Mouse (Mus musculus): ENCODE data around the gene Rnase4. TPM values are rescaled to one million over a fixed set of nuclear protein-coding genes. Genes with fewer than 3 reads are reported as not detected.

Rnase4 gene
- polyA plus RNA-seq (2012; rRNA removed) (66.2 and 67.4 TPM in 2 replicates), polyA plus RNA-seq (2014; fragmentation: Nextera tagmentation; extraction: Ambion mirVana) (51.9 and 59.4 TPM in 2 replicates)

DNA sequence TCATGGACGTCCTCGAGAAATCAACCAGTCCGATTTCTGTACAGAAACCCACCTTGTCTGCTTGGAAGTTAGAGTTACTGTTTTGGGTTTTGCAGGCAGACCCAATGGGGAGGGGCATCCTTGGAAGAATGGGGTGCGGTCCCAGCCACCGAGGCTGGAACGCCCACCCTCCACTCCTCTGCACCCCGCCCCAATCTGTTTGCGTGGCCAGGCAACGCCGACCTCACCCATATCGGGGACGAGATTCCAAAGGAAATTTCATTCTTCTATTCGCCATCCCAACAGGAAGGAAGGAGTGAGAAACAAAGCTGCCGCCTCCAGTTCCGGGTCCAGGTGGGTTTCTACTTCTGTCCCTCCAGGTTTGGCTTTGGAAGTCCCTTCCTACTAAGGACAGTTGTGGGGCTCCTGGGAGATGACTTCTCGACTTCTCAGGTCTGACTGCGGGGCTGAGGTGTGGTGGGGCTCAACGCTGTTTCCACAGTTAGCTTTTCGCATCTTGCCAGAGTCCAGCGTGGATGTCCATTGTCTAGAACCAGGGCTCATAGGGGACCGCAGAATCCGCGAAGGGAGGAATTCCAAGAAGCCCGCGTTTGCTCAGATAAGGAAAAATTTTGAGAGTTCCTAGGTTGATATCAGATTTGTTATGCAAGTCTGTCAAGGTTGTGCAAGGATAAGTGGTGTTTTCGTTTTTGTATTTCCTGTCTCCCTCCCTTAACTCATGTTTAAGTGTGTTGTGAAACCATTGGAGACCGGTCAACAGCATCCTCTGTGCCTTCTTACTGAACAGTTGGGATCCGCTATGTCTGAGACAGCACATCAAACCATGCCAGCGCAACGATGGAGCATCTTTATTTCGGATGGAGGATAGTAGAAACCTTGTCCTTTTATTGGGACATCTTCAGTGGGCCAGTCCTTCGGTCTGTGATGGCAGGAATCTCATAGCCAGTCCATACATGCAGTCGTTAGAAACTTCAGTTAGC, at the start of gene Rnase4, which contains the start of gene Ang:
TSS of gene Rnase4 (plus strand) at position 157 of the 980 bp plus-strand sequence.
TSS of gene Ang (plus strand) at position 230 of the 980 bp plus-strand sequence.
- ATAC-seq (ENCODE audit: low FRiP score, low read depth): peak; percentile 53

GRCm38 (mm10) chr14:51041769-51042168, 49.1 kb upstream of the Rnase4 start, which contains the start of gene Rnase9:
TSS of gene Rnase9 (minus strand) at chr14:51041869.
- H3K9me3 ChIP-seq (ENCODE audit: control insufficient read depth, low read length): no peaks in the 10 kb centered on the region

More for the DNA sequence above, at the start of gene Rnase4, which contains the start of gene Ang:
- Histone ChIP-seq H3K9ac (ENCODE audit: low read depth, low read length, severe bottlenecking) (peak within 1 kb of the TSS; percentile 67), H3K4me1 (ENCODE audit: control insufficient read depth, insufficient read depth, low read length) (no peaks in the 10 kb centered on the region), H3K27ac (replicated peaks; ENCODE audit: low read depth, low read length) (peak within 1 kb of the TSS; percentile 83), H3K9me3 (ENCODE audit: control insufficient read depth, low read length) (no peaks in the 10 kb centered on the region), H3K4me3 (replicated peaks; ENCODE audit: low read length) (peak within 1 kb of the TSS; percentile 66), H3K4me2 (replicated peaks; ENCODE audit: low read depth, low read length, severe bottlenecking) (peak within 1 kb of the TSS; percentile 69), H3K27me3 (ENCODE audit: control insufficient read depth, insufficient read depth, low read length) (no peaks in the 10 kb centered on the region), H3K36me3 (ENCODE audit: control insufficient read depth, insufficient read depth, low read length) (no peaks in the 10 kb centered on the region)
- peak; percentile 76 for DNase-seq (ENCODE audit: low spot score)
- TF ChIP-seq POLR2A (IDR thresholded peaks at IDR 0.05; ENCODE audit: borderline replicate concordance, extremely low read depth, insufficient read depth, insufficient read length): no peak
- 7% methylated on average over 33 of the region's 33 CpGs for WGBS

DNA sequence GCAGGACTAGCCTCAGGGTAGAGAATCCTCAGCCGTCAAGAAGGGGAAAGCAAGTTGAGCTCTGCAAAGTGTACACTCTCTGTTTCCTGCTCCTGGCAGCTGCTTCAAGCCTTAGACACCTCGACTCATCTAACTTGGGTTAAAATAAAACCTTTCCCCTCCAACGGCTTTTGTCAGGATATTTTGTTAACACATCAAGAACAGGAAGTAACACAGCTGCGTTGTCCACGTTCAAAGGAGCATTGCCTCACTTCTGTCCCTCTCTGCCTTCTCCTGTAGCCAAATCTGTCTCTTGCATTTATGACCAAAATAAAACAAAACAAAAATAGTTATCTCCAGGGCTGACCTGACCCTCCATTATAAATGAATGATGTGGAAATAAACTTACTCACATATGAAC, 43.0 kb upstream of the Rnase4 start:
- Histone ChIP-seq H3K9me3 (ENCODE audit: control insufficient read depth, low read length) (no peaks in the 10 kb centered on the region), H3K9ac (ENCODE audit: low read depth, low read length, severe bottlenecking) (no peak overlapping the region), H3K4me2 (replicated peaks; ENCODE audit: low read depth, low read length, severe bottlenecking) (no peak overlapping the region), H3K27me3 (ENCODE audit: control insufficient read depth, insufficient read depth, low read length) (no peaks in the 10 kb centered on the region), H3K27ac (replicated peaks; ENCODE audit: low read depth, low read length) (no peak overlapping the region), H3K4me3 (replicated peaks; ENCODE audit: low read length) (no peak overlapping the region), H3K36me3 (ENCODE audit: control insufficient read depth, insufficient read depth, low read length) (no peaks in the 10 kb centered on the region), H3K4me1 (ENCODE audit: control insufficient read depth, insufficient read depth, low read length) (no peaks in the 10 kb centered on the region)
- ATAC-seq (ENCODE audit: low FRiP score, low read depth) (no peak), DNase-seq (ENCODE audit: low spot score) (no peak)
- TF ChIP-seq POLR2A (IDR thresholded peaks at IDR 0.05; ENCODE audit: borderline replicate concordance, extremely low read depth, insufficient read depth, insufficient read length): no peak
- 49% methylated on average over 5 of the region's 5 CpGs for WGBS

More at GRCm38 (mm10) chr14:51041769-51042168, 49.1 kb upstream of the Rnase4 start, which contains the start of gene Rnase9:
- Histone ChIP-seq H3K4me1 (ENCODE audit: control insufficient read depth, insufficient read depth, low read length) (no peaks in the 10 kb centered on the region), H3K27ac (replicated peaks; ENCODE audit: low read depth, low read length) (no peak within 1 kb of the TSS), H3K9ac (ENCODE audit: low read depth, low read length, severe bottlenecking) (no peak within 1 kb of the TSS), H3K4me2 (replicated peaks; ENCODE audit: low read depth, low read length, severe bottlenecking) (no peak within 1 kb of the TSS), H3K36me3 (ENCODE audit: control insufficient read depth, insufficient read depth, low read length) (no peaks in the 10 kb centered on the region), H3K27me3 (ENCODE audit: control insufficient read depth, insufficient read depth, low read length) (no peaks in the 10 kb centered on the region), H3K4me3 (replicated peaks; ENCODE audit: low read length) (no peak within 1 kb of the TSS)
- DNase-seq (ENCODE audit: low spot score) (no peak), ATAC-seq (ENCODE audit: low FRiP score, low read depth) (no peak)
- TF ChIP-seq POLR2A (IDR thresholded peaks at IDR 0.05; ENCODE audit: borderline replicate concordance, extremely low read depth, insufficient read depth, insufficient read length): no peak
- WGBS: 81% methylated on average over 6 of the region's 6 CpGs

- Histone ChIP-seq H3K36me3 (ENCODE audit: control insufficient read depth, insufficient read depth, low read length) (no peaks in the 10 kb centered on the region), H3K27me3 (ENCODE audit: control insufficient read depth, insufficient read depth, low read length) (no peaks in the 10 kb centered on the region), H3K27ac (replicated peaks; ENCODE audit: low read depth, low read length) (no peak within 1 kb of the TSS), H3K4me1 (ENCODE audit: control insufficient read depth, insufficient read depth, low read length) (peaks cover 3% of the 10 kb centered on the region; the same call in 1 of the 2 replicates), H3K4me2 (replicated peaks; ENCODE audit: low read depth, low read length, severe bottlenecking) (no peak within 1 kb of the TSS), H3K9ac (ENCODE audit: low read depth, low read length, severe bottlenecking) (no peak within 1 kb of the TSS), H3K4me3 (replicated peaks; ENCODE audit: low read length) (no peak within 1 kb of the TSS), H3K9me3 (ENCODE audit: control insufficient read depth, low read length) (no peaks in the 10 kb centered on the region)
- no peak for ATAC-seq (ENCODE audit: low FRiP score, low read depth)
- no peak for DNase-seq (ENCODE audit: low spot score)
- WGBS: 84% methylated on average over 2 of the region's 2 CpGs
- no peak for TF ChIP-seq POLR2A (IDR thresholded peaks at IDR 0.05; ENCODE audit: borderline replicate concordance, extremely low read depth, insufficient read depth, insufficient read length)
Measured at GRCm38 (mm10) chr14:51050063-51050462, 40.8 kb upstream of the Rnase4 start, which contains the start of gene Rnase11. TSS of gene Rnase11 (minus strand) at chr14:51050163.

DNA sequence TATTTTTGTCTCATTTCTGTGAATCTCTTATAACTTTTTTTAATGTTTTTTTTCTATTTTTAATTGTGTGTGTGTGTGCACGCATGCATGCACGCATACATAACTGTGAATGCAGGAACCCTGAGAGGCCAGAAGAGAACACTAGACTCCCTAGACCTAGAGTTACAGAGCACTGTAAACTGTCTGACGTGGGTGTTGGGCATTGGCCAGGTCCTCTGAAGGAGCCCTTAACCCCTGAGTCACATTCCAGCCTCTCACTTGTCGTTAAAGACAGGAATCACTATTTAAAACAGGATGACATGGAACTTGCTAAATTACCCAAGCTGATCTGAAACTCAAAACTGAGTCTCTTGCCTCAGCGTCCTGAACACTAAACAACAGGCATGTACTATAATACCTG, 38.9 kb upstream of the Rnase4 start:
- Histone ChIP-seq H3K36me3 (ENCODE audit: control insufficient read depth, insufficient read depth, low read length) (no peaks in the 10 kb centered on the region), H3K4me3 (replicated peaks; ENCODE audit: low read length) (no peak overlapping the region), H3K27me3 (ENCODE audit: control insufficient read depth, insufficient read depth, low read length) (no peaks in the 10 kb centered on the region), H3K4me2 (replicated peaks; ENCODE audit: low read depth, low read length, severe bottlenecking) (no peak overlapping the region), H3K27ac (replicated peaks; ENCODE audit: low read depth, low read length) (no peak overlapping the region), H3K9ac (ENCODE audit: low read depth, low read length, severe bottlenecking) (no peak overlapping the region), H3K9me3 (ENCODE audit: control insufficient read depth, low read length) (no peaks in the 10 kb centered on the region), H3K4me1 (ENCODE audit: control insufficient read depth, insufficient read depth, low read length) (peaks cover 3% of the 10 kb centered on the region; the same call in 1 of the 2 replicates)
- DNase-seq (ENCODE audit: low spot score) (peak; percentile 11), ATAC-seq (ENCODE audit: low FRiP score, low read depth) (no peak)
- TF ChIP-seq POLR2A (IDR thresholded peaks at IDR 0.05; ENCODE audit: borderline replicate concordance, extremely low read depth, insufficient read depth, insufficient read length): no peak
- WGBS: 49% methylated on average over 5 of the region's 5 CpGs

Data from limb, embryonic 14.5 days (tissue).